Mouse (Mus musculus): ENCODE measurements at regions not wholly inside any gene's neighbourhood (a gene's known extent, or its start where the extent isn't known, plus 50 kb on each side); places are given as distances from the start of the nearest gene placed in this dataset.

- H3K4me3 ChIP-seq (ENCODE audit: insufficient read depth, poor library complexity, severe bottlenecking): no peak overlapping the region
Measured at GRCm38 (mm10) chr17:47976061-47976998, 51.9 kb upstream of the Foxp4 start.

GRCm38 (mm10) chr17:47975281-47976060 is 51.0 kb upstream of the Foxp4 start:
- Histone ChIP-seq H3K27me3 (ENCODE audit: control insufficient read depth, insufficient read depth, insufficient read length) (no peaks in the 10 kb centered on the region), H3K4me3 (ENCODE audit: insufficient read depth, poor library complexity, severe bottlenecking) (no peak overlapping the region), H3K36me3 (ENCODE audit: control insufficient read depth, insufficient read depth) (no peaks in the 10 kb centered on the region), H3K79me2 (ENCODE audit: control insufficient read depth, insufficient read depth) (no peaks in the 10 kb centered on the region), H3K79me3 (ENCODE audit: low read depth) (no peaks in the 10 kb centered on the region), H3ac (ENCODE audit: control insufficient read depth, insufficient read length, low read depth) (peak overlapping the region; percentile 6)
- no peak for TF ChIP-seq USF1 (IDR thresholded peaks at IDR 0.05; ENCODE audit: low read depth)
- TF ChIP-seq MAX (IDR thresholded peaks at IDR 0.05): no peak
- TF ChIP-seq CTCF (IDR thresholded peaks at IDR 0.05; ENCODE audit: control insufficient read depth, insufficient read depth, insufficient read length): no peak
- TF ChIP-seq FOSL1 (IDR thresholded peaks at IDR 0.05; ENCODE audit: insufficient read depth, low read length, poor library complexity, severe bottlenecking): no peak
- no peak for TF ChIP-seq MYOD1 (IDR thresholded peaks at IDR 0.05; ENCODE audit: control insufficient read depth, insufficient read length, low read depth)
- TF ChIP-seq MYOG (IDR thresholded peaks at IDR 0.05; ENCODE audit: control insufficient read depth, extremely low read depth, insufficient read length): no peak
- TF ChIP-seq CEBPB (IDR thresholded peaks at IDR 0.05; ENCODE audit: low read depth): no peak

More at GRCm38 (mm10) chr17:47976061-47976998, 51.9 kb upstream of the Foxp4 start:
- H3K27me3 ChIP-seq (ENCODE audit: control insufficient read depth, insufficient read depth, insufficient read length): no peaks in the 10 kb centered on the region
- H3K36me3 ChIP-seq (ENCODE audit: control insufficient read depth, insufficient read depth): no peaks in the 10 kb centered on the region
- H3K79me3 ChIP-seq (ENCODE audit: low read depth): no peaks in the 10 kb centered on the region
- H3ac ChIP-seq (ENCODE audit: control insufficient read depth, insufficient read length, low read depth): no peak overlapping the region
- TF ChIP-seq CTCF (IDR thresholded peaks at IDR 0.05; ENCODE audit: control insufficient read depth, insufficient read depth, insufficient read length) (no peak), MYOG (IDR thresholded peaks at IDR 0.05; ENCODE audit: control insufficient read depth, extremely low read depth, insufficient read length) (no peak), MAX (IDR thresholded peaks at IDR 0.05) (no peak), USF1 (IDR thresholded peaks at IDR 0.05; ENCODE audit: low read depth) (no peak), MYOD1 (IDR thresholded peaks at IDR 0.05; ENCODE audit: control insufficient read depth, insufficient read length, low read depth) (no peak), FOSL1 (IDR thresholded peaks at IDR 0.05; ENCODE audit: insufficient read depth, low read length, poor library complexity, severe bottlenecking) (no peak), CEBPB (IDR thresholded peaks at IDR 0.05; ENCODE audit: low read depth) (no peak)
- no peaks in the 10 kb centered on the region for H3K79me2 ChIP-seq (ENCODE audit: control insufficient read depth, insufficient read depth)

GRCm38 (mm10) chr17:47974503-47974902 is 50.1 kb upstream of the Foxp4 start:
- H3K27me3 ChIP-seq (ENCODE audit: control insufficient read depth, insufficient read depth, insufficient read length): no peaks in the 10 kb centered on the region

More at GRCm38 (mm10) chr17:47974503-47974902, 50.1 kb upstream of the Foxp4 start:
- H3ac ChIP-seq (ENCODE audit: control insufficient read depth, insufficient read length, low read depth): no peak overlapping the region
- no peak overlapping the region for H3K4me3 ChIP-seq (ENCODE audit: insufficient read depth, poor library complexity, severe bottlenecking)
- TF ChIP-seq USF1 (IDR thresholded peaks at IDR 0.05; ENCODE audit: low read depth) (no peak), CEBPB (IDR thresholded peaks at IDR 0.05; ENCODE audit: low read depth) (no peak), MYOD1 (IDR thresholded peaks at IDR 0.05; ENCODE audit: control insufficient read depth, insufficient read length, low read depth) (no peak), MYOG (IDR thresholded peaks at IDR 0.05; ENCODE audit: control insufficient read depth, extremely low read depth, insufficient read length) (no peak), CTCF (IDR thresholded peaks at IDR 0.05; ENCODE audit: control insufficient read depth, insufficient read depth, insufficient read length) (no peak)
- no peaks in the 10 kb centered on the region for H3K36me3 ChIP-seq (ENCODE audit: control insufficient read depth, insufficient read depth)
- no peaks in the 10 kb centered on the region for H3K79me2 ChIP-seq (ENCODE audit: control insufficient read depth, insufficient read depth)
- H3K79me3 ChIP-seq (ENCODE audit: low read depth): no peaks in the 10 kb centered on the region

Measured in C2C12 (cell line).